Mouse (Mus musculus) intestine, embryonic 16.5 days (tissue): ENCODE results near the gene Lrp5. TPM values are rescaled to one million over a fixed set of nuclear protein-coding genes. Genes with fewer than 3 reads are reported as not detected.

ENCODE experiments used
- ATAC-seq: fragments of 200-750 bp; cut with Nextera tagmentation; 2 replicates; pipeline ENCODE4 v1.8.0; 2017; ENCODE audit warnings: moderate TSS enrichment, moderate library complexity
- H3K27ac ChIP-seq: fragments of 300-500 bp; sonication (generic); 2 replicates; pipeline ENCODE4 v1.5.1; 2014; ENCODE audit warnings: mild to moderate bottlenecking, low read length
- H3K27me3 ChIP-seq: fragments of 300-500 bp; sonication (generic); replicated peaks from 2 replicates; pipeline ENCODE4 v1.6.1; 2014; ENCODE audit warnings: low read length, control low read depth, mixed read lengths; ENCODE audit not compliant: control insufficient read depth, insufficient read depth
- H3K36me3 ChIP-seq: fragments of 300-500 bp; sonication (generic); 2 replicates; pipeline ENCODE4 v1.6.1; 2014; ENCODE audit warnings: low read length, control low read depth; ENCODE audit not compliant: control insufficient read depth, insufficient read depth
- H3K4me1 ChIP-seq: fragments of 300-500 bp; sonication (generic); 2 replicates; pipeline ENCODE4 v1.6.1; 2014; ENCODE audit warnings: low read length, control low read depth, mixed read lengths; ENCODE audit not compliant: control insufficient read depth, insufficient read depth
- H3K4me2 ChIP-seq: fragments of 300-500 bp; sonication (generic); 2 replicates; pipeline ENCODE4 v1.6.1; 2014; ENCODE audit warnings: low read depth, low read length, control low read depth
- H3K4me3 ChIP-seq: fragments of 300-500 bp; sonication (generic); 2 replicates; pipeline ENCODE4 v1.5.1; 2014; ENCODE audit warnings: mild to moderate bottlenecking, low read length
- H3K9ac ChIP-seq: fragments of 300-500 bp; sonication (generic); 2 replicates; pipeline ENCODE4 v1.6.1; 2014; ENCODE audit warnings: low read depth, low read length
- H3K9me3 ChIP-seq: fragments of 300-500 bp; sonication (generic); 2 replicates; pipeline ENCODE4 v1.6.1; 2016; ENCODE audit warnings: low read length, control low read depth; ENCODE audit not compliant: control insufficient read depth
- WGBS: fragments of 180-500 bp; shearing (Covaris S2); extraction: QIAGEN DNeasy Blood & Tissue Kit; methylation state at CpG from one replicate; pipeline ENCODE4 v1.1.7; 2014; 5-methylcytosine and 5-hydroxymethylcytosine counted together
- polyA plus RNA-seq: library from polyadenylated mRNA; unstranded; fragments of >200 nt; fragmentation: Nextera tagmentation; extraction: Ambion mirVana; gene quantifications from 2 replicates; pipeline ENCODE4 v1.2.1, GENCODE M21; 2015

Gene Lrp5
- 4.2 and 4.4 TPM in 2 replicates for polyA plus RNA-seq

GRCm38 (mm10) chr19:3686215-3686894 is at the start of gene Lrp5:
TSS of gene Lrp5 (minus strand) at chr19:3686564.
- Histone ChIP-seq H3K4me1 (peaks cover 42% of the 10 kb centered on the region), H3K4me2 (peak within 1 kb of the TSS; percentile 96), H3K36me3 (no peaks in the 10 kb centered on the region), H3K27ac (peak within 1 kb of the TSS; percentile 90), H3K9me3 (0 out of 2 replicates have a peak, but pooled peaks cover 2% of the 10 kb centered on the region), H3K4me3 (peak within 1 kb of the TSS; percentile 96), H3K9ac (peak within 1 kb of the TSS; percentile 97), H3K27me3 (no peaks in the 10 kb centered on the region)
- WGBS = under 1% methylated on average over 75 of the region's 83 CpGs
- ATAC-seq = peak; percentile 76

DNA sequence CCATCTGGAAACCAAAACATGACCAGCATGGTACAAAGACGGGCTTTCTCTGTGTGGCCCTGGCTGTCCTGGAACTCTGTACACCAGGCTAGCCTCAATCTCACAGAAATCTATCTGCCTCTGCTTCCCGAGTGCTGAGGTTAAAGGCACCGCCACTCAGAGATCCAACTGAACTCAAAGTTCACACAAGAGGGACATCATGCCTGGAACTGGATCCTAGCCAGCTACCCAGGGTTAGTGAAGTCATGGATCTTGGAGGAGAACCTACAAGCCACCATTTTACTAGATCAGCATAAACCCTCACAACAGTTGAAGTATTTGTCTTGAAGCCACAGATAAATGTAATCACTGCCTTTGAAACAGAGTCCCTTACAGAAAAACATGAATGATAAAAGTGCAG is 49.6 kb upstream of the Lrp5 start:
- Histone ChIP-seq H3K9me3 (no peaks in the 10 kb centered on the region), H3K36me3 (no peaks in the 10 kb centered on the region), H3K27me3 (no peaks in the 10 kb centered on the region), H3K4me3 (no peak overlapping the region), H3K9ac (no peak overlapping the region), H3K4me2 (no peak overlapping the region), H3K4me1 (no peaks in the 10 kb centered on the region), H3K27ac (no peak overlapping the region)
- WGBS = 91% methylated on average over 3 of the region's 3 CpGs
- no peak for ATAC-seq

GRCm38 (mm10) chr19:3730781-3731646 is 44.6 kb upstream of the Lrp5 start:
- Histone ChIP-seq H3K4me2 (no peak overlapping the region), H3K36me3 (no peaks in the 10 kb centered on the region), H3K4me3 (no peak overlapping the region), H3K4me1 (no peaks in the 10 kb centered on the region), H3K27me3 (no peaks in the 10 kb centered on the region), H3K27ac (no peak overlapping the region), H3K9ac (no peak overlapping the region), H3K9me3 (no peaks in the 10 kb centered on the region)
- 78% methylated on average over 7 of the region's 7 CpGs for WGBS
- ATAC-seq = no peak

DNA sequence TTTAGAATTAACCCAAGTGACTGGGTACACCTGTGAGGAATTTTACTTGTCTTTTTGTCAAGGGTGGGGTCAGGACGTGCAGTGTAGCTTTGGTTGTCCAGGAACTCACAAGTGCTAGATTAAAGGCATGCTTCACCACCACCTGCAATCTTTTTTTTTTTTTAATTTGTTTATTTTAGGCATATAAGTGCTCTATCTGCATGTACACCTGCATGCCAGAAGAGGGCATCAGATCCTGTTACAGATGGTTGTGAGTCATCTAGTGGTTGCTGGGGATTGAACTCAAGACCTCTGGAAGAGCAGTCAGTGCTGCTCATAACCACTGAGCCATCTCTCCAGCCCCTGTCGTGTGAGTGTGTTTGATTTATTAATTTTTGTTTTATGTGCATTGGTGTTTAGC is 42.5 kb upstream of the Lrp5 start:
- ATAC-seq = no peak
- Histone ChIP-seq H3K4me2 (no peak overlapping the region), H3K9me3 (no peaks in the 10 kb centered on the region), H3K27me3 (no peaks in the 10 kb centered on the region), H3K4me3 (no peak overlapping the region), H3K36me3 (no peaks in the 10 kb centered on the region), H3K9ac (no peak overlapping the region), H3K4me1 (no peaks in the 10 kb centered on the region), H3K27ac (no peak overlapping the region)
- WGBS = 69% methylated on average over 2 of the region's 2 CpGs

DNA sequence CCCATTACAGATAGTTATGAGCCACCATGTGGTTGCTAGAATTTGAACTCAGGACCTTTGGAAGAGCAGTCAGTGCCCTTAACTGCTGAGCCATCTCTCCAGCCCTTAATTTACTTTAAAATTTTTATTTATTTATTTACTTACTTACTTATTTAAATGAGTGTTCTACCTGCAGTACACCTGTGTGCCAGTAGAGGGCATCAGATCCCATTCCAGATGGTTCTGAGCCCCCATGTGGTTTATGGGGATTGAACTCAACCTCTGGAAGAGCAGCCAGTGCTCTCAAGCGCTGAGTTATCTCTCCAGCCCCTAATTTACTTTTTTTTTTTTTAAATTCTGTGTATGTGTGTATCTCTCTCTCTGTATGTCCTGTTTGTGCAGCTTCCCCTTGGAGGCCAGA is 38.4 kb upstream of the Lrp5 start:
- WGBS = 24% methylated on average over 1 of the region's 1 CpGs
- H3K9me3 ChIP-seq = no peaks in the 10 kb centered on the region
- H3K36me3 ChIP-seq = no peaks in the 10 kb centered on the region
- H3K4me2 ChIP-seq = no peak overlapping the region
- no peak overlapping the region for H3K27ac ChIP-seq
- no peak overlapping the region for H3K4me3 ChIP-seq
- no peaks in the 10 kb centered on the region for H3K27me3 ChIP-seq
- H3K9ac ChIP-seq = no peak overlapping the region
- no peak for ATAC-seq
- H3K4me1 ChIP-seq = no peaks in the 10 kb centered on the region

- no peaks in the 10 kb centered on the region for H3K9me3 ChIP-seq
- H3K27ac ChIP-seq = no peak overlapping the region
- no peaks in the 10 kb centered on the region for H3K4me1 ChIP-seq
- ATAC-seq = no peak
- H3K36me3 ChIP-seq = no peaks in the 10 kb centered on the region
- H3K9ac ChIP-seq = no peak overlapping the region
- H3K4me3 ChIP-seq = no peak overlapping the region
- no peaks in the 10 kb centered on the region for H3K27me3 ChIP-seq
- WGBS = 82% methylated on average over 4 of the region's 4 CpGs
- no peak overlapping the region for H3K4me2 ChIP-seq
Measured at GRCm38 (mm10) chr19:3723904-3724303, 37.5 kb upstream of the Lrp5 start.

DNA sequence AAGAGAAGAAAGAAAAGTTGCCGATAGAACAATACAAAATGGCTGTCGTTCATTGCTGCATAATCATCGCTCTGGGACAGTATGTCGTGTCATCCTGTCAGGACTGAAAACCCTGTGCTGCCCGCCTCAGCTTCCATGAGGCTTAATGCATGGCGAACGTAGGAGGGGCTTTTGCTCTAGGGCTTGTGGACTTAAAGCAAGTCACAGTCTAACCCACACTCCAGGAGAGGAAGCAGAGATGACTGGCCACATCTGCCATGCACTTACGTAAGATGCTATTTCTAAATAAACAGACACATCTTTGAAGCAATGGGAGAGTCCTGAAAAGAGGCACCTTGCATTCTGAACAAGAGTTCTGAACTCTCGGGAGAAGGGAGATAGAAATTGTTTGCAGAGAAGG is 36.8 kb upstream of the Lrp5 start:
- no peak overlapping the region for H3K4me2 ChIP-seq
- H3K27me3 ChIP-seq = no peaks in the 10 kb centered on the region
- H3K9me3 ChIP-seq = no peaks in the 10 kb centered on the region
- no peaks in the 10 kb centered on the region for H3K36me3 ChIP-seq
- no peak overlapping the region for H3K9ac ChIP-seq
- H3K27ac ChIP-seq = no peak overlapping the region
- H3K4me3 ChIP-seq = no peak overlapping the region
- 90% methylated on average over 9 of the region's 9 CpGs for WGBS
- ATAC-seq = no peak
- 0 out of 2 replicates have a peak, but pooled peaks cover 3% of the 10 kb centered on the region for H3K4me1 ChIP-seq

DNA sequence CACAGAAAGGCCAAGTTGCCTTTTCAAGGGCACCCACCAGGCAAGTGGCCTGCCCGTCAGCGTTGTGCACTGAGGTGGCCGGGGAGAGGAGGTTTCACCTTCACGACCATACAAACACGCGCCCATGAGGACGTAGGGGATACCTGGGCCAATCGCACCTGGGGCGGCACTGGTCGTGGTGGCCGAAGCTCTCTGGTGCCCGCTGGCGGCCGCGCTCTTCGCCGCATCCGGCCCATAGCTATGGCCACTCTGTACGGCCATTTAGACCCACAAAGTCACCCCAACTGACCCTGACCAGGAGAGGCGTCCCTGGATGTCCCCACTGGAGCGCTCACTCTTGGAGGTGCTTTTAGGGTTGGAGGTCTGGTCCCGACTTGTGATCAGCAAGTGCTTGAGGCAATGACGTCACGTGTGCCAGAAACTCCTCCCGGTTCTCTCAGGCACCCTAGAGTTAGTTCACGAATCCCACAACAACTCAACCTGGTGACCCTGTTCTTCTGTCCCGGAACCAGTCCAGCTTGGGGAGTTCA is 33.1 kb upstream of the Lrp5 start:
- Histone ChIP-seq H3K4me3 (peak overlapping the region; percentile 51), H3K27me3 (no peaks in the 10 kb centered on the region), H3K4me1 (0 out of 2 replicates have a peak, but pooled peaks cover 3% of the 10 kb centered on the region), H3K9me3 (no peaks in the 10 kb centered on the region), H3K4me2 (peak overlapping the region; percentile 89), H3K36me3 (peaks cover 7% of the 10 kb centered on the region; the same call in 1 of the 2 replicates), H3K27ac (peak overlapping the region; percentile 33; the same call in 1 of the 2 replicates), H3K9ac (peak overlapping the region; percentile 68)
- peak; percentile 88 for ATAC-seq
- 1% methylated on average over 27 of the region's 27 CpGs for WGBS
